In genomic region chr11:115506586-115506985, GRCm38 (mm10) we compare ENCODE assay signal across 1 mouse cellular context.
TF ChIP-seq lines count a peak whose summit lies in the region.

No protein-coding gene starts in this region.

TF ChIP-seq in MEL, 35 proteins besides CTCF, POLR2A, EP300 and RAD21:
- TF ChIP-seq NELFE (IDR thresholded peaks at IDR 0.05; ENCODE audit: low read depth, low read length) (no peak), JUND (IDR thresholded peaks at IDR 0.05; ENCODE audit: low read depth, low read length) (no peak), ETS1 (IDR thresholded peaks at IDR 0.05; ENCODE audit: low read depth, low read length) (peak; percentile 64), MXI1 (IDR thresholded peaks at IDR 0.05; ENCODE audit: low read depth, low read length) (peak; percentile 83), TAL1 (IDR thresholded peaks at IDR 0.05; ENCODE audit: low read length) (no peak), KAT2A (conservative IDR thresholded peaks at IDR 0.05; ENCODE audit: low read depth, low read length) (no peak), GABPA (IDR thresholded peaks at IDR 0.05; ENCODE audit: low read depth, low read length) (no peak), CHD1 (IDR thresholded peaks at IDR 0.05; ENCODE audit: low read depth, low read length) (no peak), BHLHE40 (IDR thresholded peaks at IDR 0.05; ENCODE audit: borderline replicate concordance, low read depth, low read length) (no peak), POLR2AphosphoS2 (IDR thresholded peaks at IDR 0.05; ENCODE audit: low read length) (no peak), SMC3 (IDR thresholded peaks at IDR 0.05; ENCODE audit: low read depth, low read length) (no peak), USF2 (IDR thresholded peaks at IDR 0.05; ENCODE audit: borderline replicate concordance in 1 of 2, insufficient read depth in 1 of 2, low read depth in 1 of 2, low read length in 2 of 2) (no peak), GATA1 (IDR thresholded peaks at IDR 0.05; ENCODE audit: low read depth, low read length) (peak; percentile 67), SIN3A (IDR thresholded peaks at IDR 0.05; ENCODE audit: low read length) (peak; percentile 69; the same call in 1 of the 2 replicates), CHD2 (IDR thresholded peaks at IDR 0.05; ENCODE audit: low read length) (no peak), ELF1 (IDR thresholded peaks at IDR 0.05; ENCODE audit: low read depth, low read length) (no peak), POLR2AphosphoS5 (IDR thresholded peaks at IDR 0.05; ENCODE audit: borderline replicate concordance, low read depth, low read length) (no peak), MAZ (IDR thresholded peaks at IDR 0.05; ENCODE audit: low read depth, low read length) (no peak), HCFC1 (IDR thresholded peaks at IDR 0.05; ENCODE audit: low read depth, low read length) (no peak), MAFK (IDR thresholded peaks at IDR 0.05; ENCODE audit: borderline replicate concordance, low read depth, low read length) (no peak), ZNF384 (IDR thresholded peaks at IDR 0.05; ENCODE audit: low read depth, low read length) (peak; percentile 44; the same call in 1 of the 2 replicates), E2F4 (IDR thresholded peaks at IDR 0.05; ENCODE audit: borderline replicate concordance, low read depth, low read length) (no peak), ZKSCAN1 (IDR thresholded peaks at IDR 0.05; ENCODE audit: low read depth, low read length) (no peak), TBP (IDR thresholded peaks at IDR 0.05; ENCODE audit: low read depth, low read length) (no peak), UBTF (IDR thresholded peaks at IDR 0.05; ENCODE audit: borderline replicate concordance, insufficient read depth, low read depth, low read length) (no peak), ZMIZ1 (IDR thresholded peaks at IDR 0.05; ENCODE audit: low read depth, low read length) (no peak), ZC3H11A (IDR thresholded peaks at IDR 0.05; ENCODE audit: low read depth, low read length) (no peak), MAX (IDR thresholded peaks at IDR 0.05; ENCODE audit: low read length) (peak; percentile 58), MYB (IDR thresholded peaks at IDR 0.05; ENCODE audit: low read depth, low read length) (no peak), RCOR1 (IDR thresholded peaks at IDR 0.05; ENCODE audit: low read depth, low read length) (no peak), USF1 (IDR thresholded peaks at IDR 0.05; ENCODE audit: low read depth, low read length) (no peak), TCF12 (IDR thresholded peaks at IDR 0.05; ENCODE audit: low read depth, low read length) (no peak), MYC (IDR thresholded peaks at IDR 0.05; ENCODE audit: low read depth, low read length) (no peak), MEF2A (IDR thresholded peaks at IDR 0.05; ENCODE audit: extremely low read depth, insufficient replicate concordance, low read depth, low read length, poor library complexity, severe bottlenecking) (no peak), NRF1 (IDR thresholded peaks at IDR 0.05; ENCODE audit: insufficient read depth, low read depth, low read length, poor library complexity, severe bottlenecking) (no peak)
